Mouse (Mus musculus): ENCODE measurements around the gene Adsl.

Gene Adsl

GRCm38 (mm10) chr15:80948145-80949135, at the start of gene Adsl:
TSS of gene Adsl (plus strand) at chr15:80948490.
- in situ Hi-C loops (cut with MboI; ENCODE audit: unreplicated experiment in 2 of 2) = loop anchor here (5.0 to 25.0 kb wide), 2 partner anchors 241 to 686 kb away; partner anchors contain the start of genes Atf4 (in 1 of the 2) and Rps19bp1 (in 1 of the 2)

GRCm38 (mm10) chr15:80899806-80900205, 48.5 kb upstream of the Adsl start:
- in situ Hi-C loops (cut with MboI; ENCODE audit: unreplicated experiment in 2 of 2) = loop anchor here in 1 of 2 experiments (25.0 kb wide), 2 partner anchors 188 to 737 kb away; partner anchors contain the start of gene Tnrc6b

- in situ Hi-C loops (cut with MboI; ENCODE audit: unreplicated experiment in 2 of 2) = loop anchor here in 1 of 2 experiments (25.0 kb wide), 1 partner anchor 735 kb away; no protein-coding TSS in a partner anchor
Observed at GRCm38 (mm10) chr15:80901806-80902513, 46.3 kb upstream of the Adsl start.

GRCm38 (mm10) chr15:80904776-80905175, 43.5 kb upstream of the Adsl start:
- in situ Hi-C loops (cut with MboI; ENCODE audit: unreplicated experiment in 2 of 2) = loop anchor here in 1 of 2 experiments (25.0 kb wide), 1 partner anchor 733 kb away; no protein-coding TSS in a partner anchor

- in situ Hi-C loops (cut with MboI; ENCODE audit: unreplicated experiment in 2 of 2) = loop anchor here (10.0 to 25.0 kb wide), 2 partner anchors 725 to 727 kb away; no protein-coding TSS in a partner anchor
Observed at GRCm38 (mm10) chr15:80910183-80910582, 38.1 kb upstream of the Adsl start.

GRCm38 (mm10) chr15:80910790-80911531, 37.3 kb upstream of the Adsl start:
- in situ Hi-C loops (cut with MboI; ENCODE audit: unreplicated experiment in 2 of 2) = loop anchor here (10.0 to 25.0 kb wide), 2 partner anchors 724 to 726 kb away; no protein-coding TSS in a partner anchor

GRCm38 (mm10) chr15:80912175-80912574, 36.1 kb upstream of the Adsl start:
- in situ Hi-C loops (cut with MboI; ENCODE audit: unreplicated experiment in 2 of 2) = loop anchor here (10.0 to 25.0 kb wide), 2 partner anchors 723 to 725 kb away; no protein-coding TSS in a partner anchor

- in situ Hi-C loops (cut with MboI; ENCODE audit: unreplicated experiment in 2 of 2) = loop anchor here (10.0 to 25.0 kb wide), 2 partner anchors 721 to 723 kb away; no protein-coding TSS in a partner anchor
Observed at GRCm38 (mm10) chr15:80913803-80914202, 34.5 kb upstream of the Adsl start.

GRCm38 (mm10) chr15:80915850-80916249, 32.4 kb upstream of the Adsl start:
- in situ Hi-C loops (cut with MboI; ENCODE audit: unreplicated experiment in 2 of 2) = loop anchor here (10.0 to 25.0 kb wide), 2 partner anchors 719 to 721 kb away; no protein-coding TSS in a partner anchor

GRCm38 (mm10) chr15:80916621-80917020, 31.7 kb upstream of the Adsl start:
- in situ Hi-C loops (cut with MboI; ENCODE audit: unreplicated experiment in 2 of 2) = loop anchor here (10.0 to 25.0 kb wide), 2 partner anchors 718 to 721 kb away; no protein-coding TSS in a partner anchor

GRCm38 (mm10) chr15:80920346-80920745, 27.9 kb upstream of the Adsl start:
- in situ Hi-C loops (cut with MboI; ENCODE audit: unreplicated experiment in 2 of 2) = loop anchor here in 1 of 2 experiments (25.0 kb wide), 1 partner anchor 717 kb away; no protein-coding TSS in a partner anchor

- in situ Hi-C loops (cut with MboI; ENCODE audit: unreplicated experiment in 2 of 2) = loop anchor here in 1 of 2 experiments (25.0 kb wide), 1 partner anchor 716 kb away; no protein-coding TSS in a partner anchor
Observed at GRCm38 (mm10) chr15:80921781-80922180, 26.5 kb upstream of the Adsl start.

- in situ Hi-C loops (cut with MboI; ENCODE audit: unreplicated experiment in 2 of 2) = loop anchor here in 1 of 2 experiments (25.0 kb wide), 1 partner anchor 713 kb away; no protein-coding TSS in a partner anchor
Observed at GRCm38 (mm10) chr15:80924211-80924610, 24.1 kb upstream of the Adsl start.

GRCm38 (mm10) chr15:80928811-80929355, 19.4 kb upstream of the Adsl start:
- in situ Hi-C loops (cut with MboI; ENCODE audit: unreplicated experiment in 2 of 2) = loop anchor here in 1 of 2 experiments (25.0 kb wide), 1 partner anchor 667 kb away; the partner anchor contains the start of genes Atf4 and Rps19bp1

GRCm38 (mm10) chr15:80930048-80930571, 18.2 kb upstream of the Adsl start:
- in situ Hi-C loops (cut with MboI; ENCODE audit: unreplicated experiment in 2 of 2) = loop anchor here in 1 of 2 experiments (25.0 kb wide), 1 partner anchor 668 kb away; the partner anchor contains the start of genes Atf4 and Rps19bp1

- in situ Hi-C loops (cut with MboI; ENCODE audit: unreplicated experiment in 2 of 2) = loop anchor here in 1 of 2 experiments (25.0 kb wide), 1 partner anchor 668 kb away; the partner anchor contains the start of genes Atf4 and Rps19bp1
Observed at GRCm38 (mm10) chr15:80930676-80931320, 17.5 kb upstream of the Adsl start.

GRCm38 (mm10) chr15:80931345-80931960, 16.8 kb upstream of the Adsl start:
- in situ Hi-C loops (cut with MboI; ENCODE audit: unreplicated experiment in 2 of 2) = loop anchor here in 1 of 2 experiments (25.0 kb wide), 1 partner anchor 669 kb away; the partner anchor contains the start of genes Atf4 and Rps19bp1

Measured in v-Abl transformed pro-B cells (cell line).